ENCODE assay signal across 8 mouse cellular contexts in genomic region chr13:62685287-62685648, GRCm38 (mm10).
DNase-seq lines count a peak whose midpoint lies in the region; ATAC-seq and TF ChIP-seq lines count a peak whose summit lies in the region.
"Not testable (repeated sequence)": the region's sequence is repeated elsewhere in the genome, so short reads cannot be mapped to it uniquely, and the experiment has no call there.

No protein-coding gene starts in this region.

- 32% methylated on average over 4 of the region's 4 CpGs for WGBS in forebrain, embryonic 10.5 days
- 22% methylated on average over 4 of the region's 4 CpGs for WGBS in heart, embryonic 13.5 days
- 29% methylated on average over 4 of the region's 4 CpGs for WGBS in intestine, embryonic 14.5 days
- WGBS in limb, embryonic 12.5 days = 35% methylated on average over 4 of the region's 4 CpGs
- WGBS in lung, embryonic 15.5 days = 23% methylated on average over 4 of the region's 4 CpGs
- WGBS in neural tube, embryonic 11.5 days = 23% methylated on average over 4 of the region's 4 CpGs
- WGBS in thymus, adult 2 months = 41% methylated on average over 4 of the region's 4 CpGs

- H3K9me3 ChIP-seq in forebrain, embryonic 10.5 days = peaks cover 29% of the 10 kb centered on the region
- H3K9me3 ChIP-seq in heart, embryonic 13.5 days; intestine, embryonic 14.5 days (ENCODE audit: control insufficient read depth, low read length); lung, embryonic 15.5 days; neural tube, embryonic 11.5 days (ENCODE audit: control insufficient read depth, low read length): not testable (repeated sequence)
- peaks cover 21% of the 10 kb centered on the region; the same call in 1 of the 2 replicates for H3K9me3 ChIP-seq in limb, embryonic 12.5 days

- H3K4me3 ChIP-seq in bone marrow macrophage, adult 2 months (ENCODE audit: insufficient read depth, low read length) = peak overlapping the region; percentile 49; the same call in 1 of the 2 replicates
- peak overlapping the region; percentile 56 for H3K4me3 ChIP-seq in forebrain, embryonic 10.5 days
- peak overlapping the region; percentile 62 for H3K4me3 ChIP-seq in heart, embryonic 13.5 days
- H3K4me3 ChIP-seq in intestine, embryonic 14.5 days (ENCODE audit: low read depth, low read length) = peak overlapping the region; percentile 40
- peak overlapping the region; percentile 47 for H3K4me3 ChIP-seq in limb, embryonic 12.5 days (replicated peaks)
- H3K4me3 ChIP-seq in lung, embryonic 15.5 days = peak overlapping the region; percentile 53
- H3K4me3 ChIP-seq in neural tube, embryonic 11.5 days (ENCODE audit: low read depth, low read length) = peak overlapping the region; percentile 37
- peak overlapping the region; percentile 63 for H3K4me3 ChIP-seq in thymus, adult 2 months (ENCODE audit: control insufficient read depth, insufficient read depth, low read length)

- peak overlapping the region; percentile 76 for H3K9ac ChIP-seq in heart, embryonic 13.5 days
- peak overlapping the region; percentile 23; the same call in 1 of the 2 replicates for H3K9ac ChIP-seq in intestine, embryonic 14.5 days (ENCODE audit: low read length)
- not testable (repeated sequence) for H3K9ac ChIP-seq in limb, embryonic 12.5 days (replicated peaks); neural tube, embryonic 11.5 days (ENCODE audit: low read length)
- peak overlapping the region; percentile 40; the same call in 1 of the 2 replicates for H3K9ac ChIP-seq in lung, embryonic 15.5 days

- DNase-seq in forebrain, embryonic 10.5 days (ENCODE audit: extremely low spot score, low spot score); intestine, embryonic 14.5 days (ENCODE audit: low spot score); neural tube, embryonic 11.5 days (ENCODE audit: low spot score); thymus, adult 2 months: not testable (repeated sequence)

- not testable (repeated sequence) for TF ChIP-seq CTCF in bone marrow macrophage, adult 2 months (IDR thresholded peaks at IDR 0.05; ENCODE audit: low read depth, low read length); thymus, adult 2 months (IDR thresholded peaks at IDR 0.05; ENCODE audit: borderline replicate concordance, control insufficient read depth, extremely low read depth, insufficient read depth, low read length, poor library complexity)

- H3K4me1 ChIP-seq in bone marrow macrophage, adult 2 months (ENCODE audit: control insufficient read depth, insufficient read depth, low read length); forebrain, embryonic 10.5 days; heart, embryonic 13.5 days; intestine, embryonic 14.5 days (replicated peaks; ENCODE audit: control insufficient read depth, insufficient read depth, low read length); limb, embryonic 12.5 days (replicated peaks); lung, embryonic 15.5 days; neural tube, embryonic 11.5 days (ENCODE audit: control insufficient read depth, insufficient read depth, low read length); thymus, adult 2 months (replicated peaks; ENCODE audit: control insufficient read depth, insufficient read depth, low read length): not testable (repeated sequence)

- not testable (repeated sequence) for H3K27me3 ChIP-seq in forebrain, embryonic 10.5 days (ENCODE audit: poor library complexity, severe bottlenecking); heart, embryonic 13.5 days (replicated peaks); intestine, embryonic 14.5 days (replicated peaks; ENCODE audit: control insufficient read depth, insufficient read depth, low read length); limb, embryonic 12.5 days; lung, embryonic 15.5 days; neural tube, embryonic 11.5 days (ENCODE audit: control insufficient read depth, insufficient read depth, low read length); thymus, adult 2 months (ENCODE audit: control insufficient read depth, insufficient read depth, low read length)

- not testable (repeated sequence) for H3K27ac ChIP-seq in bone marrow macrophage, adult 2 months (ENCODE audit: insufficient read depth, low read depth, low read length); heart, embryonic 13.5 days (replicated peaks); intestine, embryonic 14.5 days (ENCODE audit: low read depth); limb, embryonic 12.5 days; lung, embryonic 15.5 days; neural tube, embryonic 11.5 days (ENCODE audit: low read depth, low read length); thymus, adult 2 months (ENCODE audit: control insufficient read depth, insufficient read depth, low read length)
- H3K27ac ChIP-seq in forebrain, embryonic 10.5 days = peak overlapping the region; percentile 80

- peaks cover 33% of the 10 kb centered on the region for H3K36me3 ChIP-seq in forebrain, embryonic 10.5 days (replicated peaks)
- not testable (repeated sequence) for H3K36me3 ChIP-seq in heart, embryonic 13.5 days; intestine, embryonic 14.5 days (ENCODE audit: control insufficient read depth, insufficient read depth, low read length); lung, embryonic 15.5 days; neural tube, embryonic 11.5 days (ENCODE audit: control insufficient read depth, insufficient read depth, low read length); thymus, adult 2 months (ENCODE audit: control insufficient read depth, insufficient read depth, low read length)
- H3K36me3 ChIP-seq in limb, embryonic 12.5 days = peaks cover 24% of the 10 kb centered on the region; the same call in 1 of the 2 replicates

- peak overlapping the region; percentile 71 for H3K4me2 ChIP-seq in heart, embryonic 13.5 days
- H3K4me2 ChIP-seq in intestine, embryonic 14.5 days (ENCODE audit: low read length) = peak overlapping the region; percentile 42
- peak overlapping the region; percentile 42 for H3K4me2 ChIP-seq in limb, embryonic 12.5 days
- H3K4me2 ChIP-seq in lung, embryonic 15.5 days = peak overlapping the region; percentile 50
- peak overlapping the region; percentile 26; the same call in 1 of the 2 replicates for H3K4me2 ChIP-seq in neural tube, embryonic 11.5 days (ENCODE audit: low read depth)

- TF ChIP-seq POLR2A in bone marrow macrophage, adult 2 months (IDR thresholded peaks at IDR 0.05; ENCODE audit: borderline replicate concordance, low read depth, low read length); thymus, adult 2 months (IDR thresholded peaks at IDR 0.05; ENCODE audit: control insufficient read depth, extremely low read depth, insufficient read depth, low read length, poor library complexity): not testable (repeated sequence)

- ATAC-seq in heart, embryonic 13.5 days (ENCODE audit: extremely low read depth, insufficient number of reproducible peaks, low FRiP score, low TSS enrichment); limb, embryonic 12.5 days (ENCODE audit: insufficient number of reproducible peaks, insufficient read depth, low FRiP score, low TSS enrichment, low read depth); lung, embryonic 15.5 days (ENCODE audit: borderline replicate concordance, extremely low read depth, low FRiP score, low TSS enrichment): not testable (repeated sequence)
- peak; percentile 15; the same call in 1 of the 2 replicates for ATAC-seq in intestine, embryonic 14.5 days (replicated peaks; ENCODE audit: low FRiP score, low TSS enrichment, low read depth)
- 0 out of 2 replicates have a peak, but pooled peaks have one; percentile 14 for ATAC-seq in neural tube, embryonic 11.5 days (ENCODE audit: insufficient read depth, low FRiP score, low TSS enrichment)
